Mouse (Mus musculus): Measurements from ENCODE around the gene P2rx2. TPM values are rescaled to one million over a fixed set of nuclear protein-coding genes. Genes with fewer than 3 reads are reported as not detected.
A peak's percentile ranks its signal among the peaks of the same experiment; 100 is the strongest.

The P2rx2 gene
- total and polyA plus RNA-seq, 2 experiments from 2014 or later, result not detected

- Histone ChIP-seq H3K9ac (replicated peaks; ENCODE audit: low read depth, low read length) (peak overlapping the region; percentile 52), H3K27ac (ENCODE audit: low read depth) (0 out of 2 replicates have a peak overlapping the region, but pooled peaks have one; percentile 37), H3K4me3 (ENCODE audit: low read depth, low read length) (peak overlapping the region; percentile 48), H3K27me3 (ENCODE audit: control insufficient read depth, insufficient read depth, low read length) (no peaks in the 10 kb centered on the region), H3K4me2 (ENCODE audit: low read depth, low read length) (peak overlapping the region; percentile 82), H3K36me3 (replicated peaks; ENCODE audit: control insufficient read depth, insufficient read depth, low read length) (peaks cover 11% of the 10 kb centered on the region), H3K9me3 (replicated peaks; ENCODE audit: control insufficient read depth, low read length) (no peaks in the 10 kb centered on the region), H3K4me1 (ENCODE audit: control insufficient read depth, insufficient read depth) (no peaks in the 10 kb centered on the region)
- TF ChIP-seq EP300 (IDR thresholded peaks at IDR 0.05; ENCODE audit: low read depth), result no peak
- no peak for TF ChIP-seq CTCF (IDR thresholded peaks at IDR 0.05; ENCODE audit: low read depth)
- ATAC-seq (ENCODE audit: insufficient read depth, low read depth) (peak; percentile 9; the same call in 1 of the 2 replicates), DNase-seq (ENCODE audit: low spot score) (no peak)
- WGBS, result 52% methylated on average over 11 of the region's 11 CpGs
Observed at GRCm38 (mm10) chr5:110363822-110364545, 21.0 kb upstream of the P2rx2 start.

DNA sequence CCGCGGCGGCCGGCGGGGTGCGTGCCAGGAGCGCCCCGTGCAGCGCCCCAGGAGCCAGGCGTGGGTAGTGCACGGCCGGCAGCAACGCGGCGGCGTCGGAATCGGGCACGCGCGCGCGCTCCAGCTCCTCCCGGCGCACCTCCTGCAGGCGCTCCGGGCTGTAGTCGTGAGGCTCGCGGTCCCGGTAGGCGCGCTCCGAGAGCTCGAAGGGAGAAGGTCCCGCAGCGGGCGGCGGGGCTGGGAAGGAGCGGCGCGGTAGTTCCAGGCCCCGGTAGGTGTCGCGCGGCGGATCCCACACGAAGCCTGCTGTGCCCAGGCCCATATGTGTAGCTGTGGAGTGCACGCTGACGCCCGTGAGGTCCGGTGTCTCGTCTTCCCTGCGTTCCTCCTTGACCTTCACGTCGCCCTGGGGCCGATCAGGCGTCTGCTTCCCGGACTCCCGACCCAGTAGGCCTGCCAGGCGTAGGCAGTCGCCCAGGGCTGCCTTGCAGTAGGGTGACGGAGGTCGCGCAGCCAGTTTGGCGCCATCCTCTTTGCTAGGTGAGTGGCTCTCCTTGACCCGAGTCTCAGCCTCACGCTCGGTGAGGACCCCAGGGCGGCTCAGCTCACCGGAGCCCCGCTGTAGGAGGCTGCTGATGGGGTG, 20.3 kb upstream of the P2rx2 start:
- H3K27ac ChIP-seq (ENCODE audit: low read depth), result peak overlapping the region; percentile 37
- H3K9ac ChIP-seq (replicated peaks; ENCODE audit: low read depth, low read length), result peak overlapping the region; percentile 52
- TF ChIP-seq CTCF (IDR thresholded peaks at IDR 0.05; ENCODE audit: low read depth) (peak; percentile 31), EP300 (IDR thresholded peaks at IDR 0.05; ENCODE audit: low read depth) (no peak)
- peak overlapping the region; percentile 82 for H3K4me2 ChIP-seq (ENCODE audit: low read depth, low read length)
- peak overlapping the region; percentile 48 for H3K4me3 ChIP-seq (ENCODE audit: low read depth, low read length)
- H3K9me3 ChIP-seq (replicated peaks; ENCODE audit: control insufficient read depth, low read length), result no peaks in the 10 kb centered on the region
- peaks cover 7% of the 10 kb centered on the region for H3K36me3 ChIP-seq (replicated peaks; ENCODE audit: control insufficient read depth, insufficient read depth, low read length)
- 5% methylated on average over 45 of the region's 72 CpGs for WGBS
- no peaks in the 10 kb centered on the region for H3K27me3 ChIP-seq (ENCODE audit: control insufficient read depth, insufficient read depth, low read length)
- H3K4me1 ChIP-seq (ENCODE audit: control insufficient read depth, insufficient read depth), result no peaks in the 10 kb centered on the region
- DNase-seq (ENCODE audit: low spot score) (peak; percentile 78), ATAC-seq (ENCODE audit: insufficient read depth, low read depth) (peak; percentile 90)

DNA sequence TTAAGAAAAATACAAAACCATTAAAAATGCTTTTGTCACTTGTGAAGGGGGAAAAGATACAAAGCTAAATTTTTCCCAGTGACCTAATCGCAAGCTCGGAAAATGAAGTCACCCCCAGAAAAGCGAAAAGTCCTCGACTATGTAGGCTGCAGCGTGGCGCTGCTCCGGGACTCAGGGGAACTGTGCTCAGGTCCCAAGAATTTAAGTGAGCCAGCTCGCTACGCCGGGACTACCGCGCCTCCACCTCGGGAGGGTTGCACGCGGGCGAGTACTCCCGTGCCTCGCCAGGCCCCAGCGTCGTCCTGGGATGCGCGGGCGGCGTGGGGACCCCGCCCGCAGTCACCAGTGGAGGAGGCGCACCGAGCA, 19.8 kb upstream of the P2rx2 start:
- ATAC-seq (ENCODE audit: insufficient read depth, low read depth) (peak; percentile 42; the same call in 1 of the 2 replicates), DNase-seq (ENCODE audit: low spot score) (no peak)
- Histone ChIP-seq H3K4me1 (ENCODE audit: control insufficient read depth, insufficient read depth) (no peaks in the 10 kb centered on the region), H3K9ac (replicated peaks; ENCODE audit: low read depth, low read length) (peak overlapping the region; percentile 52; the same call in 1 of the 2 replicates), H3K4me3 (ENCODE audit: low read depth, low read length) (peak overlapping the region; percentile 48), H3K27ac (ENCODE audit: low read depth) (no peak overlapping the region), H3K36me3 (replicated peaks; ENCODE audit: control insufficient read depth, insufficient read depth, low read length) (peaks cover 7% of the 10 kb centered on the region), H3K4me2 (ENCODE audit: low read depth, low read length) (peak overlapping the region; percentile 82), H3K27me3 (ENCODE audit: control insufficient read depth, insufficient read depth, low read length) (no peaks in the 10 kb centered on the region), H3K9me3 (replicated peaks; ENCODE audit: control insufficient read depth, low read length) (no peaks in the 10 kb centered on the region)
- under 1% methylated on average over 28 of the region's 28 CpGs for WGBS
- TF ChIP-seq EP300 (IDR thresholded peaks at IDR 0.05; ENCODE audit: low read depth) (no peak), CTCF (IDR thresholded peaks at IDR 0.05; ENCODE audit: low read depth) (no peak)

- H3K36me3 ChIP-seq (replicated peaks; ENCODE audit: control insufficient read depth, insufficient read depth, low read length), result no peaks in the 10 kb centered on the region
- H3K9ac ChIP-seq (replicated peaks; ENCODE audit: low read depth, low read length), result no peak overlapping the region
- no peak overlapping the region for H3K27ac ChIP-seq (ENCODE audit: low read depth)
- DNase-seq (ENCODE audit: low spot score) (no peak), ATAC-seq (ENCODE audit: insufficient read depth, low read depth) (no peak)
- no peak overlapping the region for H3K4me3 ChIP-seq (ENCODE audit: low read depth, low read length)
- H3K4me1 ChIP-seq (ENCODE audit: control insufficient read depth, insufficient read depth), result no peaks in the 10 kb centered on the region
- H3K9me3 ChIP-seq (replicated peaks; ENCODE audit: control insufficient read depth, low read length), result no peaks in the 10 kb centered on the region
- no peak for TF ChIP-seq CTCF (IDR thresholded peaks at IDR 0.05; ENCODE audit: low read depth)
- no peaks in the 10 kb centered on the region for H3K27me3 ChIP-seq (ENCODE audit: control insufficient read depth, insufficient read depth, low read length)
- H3K4me2 ChIP-seq (ENCODE audit: low read depth, low read length), result no peak overlapping the region
- 67% methylated on average over 6 of the region's 6 CpGs for WGBS
Observed at GRCm38 (mm10) chr5:110361465-110361864, 18.5 kb upstream of the P2rx2 start.

- Histone ChIP-seq H3K9ac (replicated peaks; ENCODE audit: low read depth, low read length) (no peak overlapping the region), H3K27me3 (ENCODE audit: control insufficient read depth, insufficient read depth, low read length) (peaks cover 19% of the 10 kb centered on the region; the same call in 1 of the 2 replicates), H3K9me3 (replicated peaks; ENCODE audit: control insufficient read depth, low read length) (no peaks in the 10 kb centered on the region), H3K27ac (ENCODE audit: low read depth) (no peak overlapping the region), H3K4me3 (ENCODE audit: low read depth, low read length) (no peak overlapping the region), H3K36me3 (replicated peaks; ENCODE audit: control insufficient read depth, insufficient read depth, low read length) (no peaks in the 10 kb centered on the region), H3K4me2 (ENCODE audit: low read depth, low read length) (no peak overlapping the region), H3K4me1 (ENCODE audit: control insufficient read depth, insufficient read depth) (no peaks in the 10 kb centered on the region)
- peak; percentile 72 for DNase-seq (ENCODE audit: low spot score)
- peak; percentile 43 for ATAC-seq (ENCODE audit: insufficient read depth, low read depth)
- WGBS, result 44% methylated on average over 9 of the region's 9 CpGs
- TF ChIP-seq CTCF (IDR thresholded peaks at IDR 0.05; ENCODE audit: low read depth) (peak; percentile 94), EP300 (IDR thresholded peaks at IDR 0.05; ENCODE audit: low read depth) (no peak)
Observed at GRCm38 (mm10) chr5:110357531-110358179, 14.6 kb upstream of the P2rx2 start.
